Mouse (Mus musculus): ENCODE measurements at regions not wholly inside any gene's neighbourhood (a gene's known extent, or its start where the extent isn't known, plus 50 kb on each side); places are given as distances from the start of the nearest gene placed in this dataset.

- Histone ChIP-seq H3K9ac (ENCODE audit: low read length) (no peak overlapping the region), H3K36me3 (ENCODE audit: control insufficient read depth, insufficient read depth, low read length) (no peaks in the 10 kb centered on the region), H3K27me3 (replicated peaks; ENCODE audit: control insufficient read depth, insufficient read depth, low read length) (no peaks in the 10 kb centered on the region), H3K9me3 (ENCODE audit: control insufficient read depth, low read length) (no peaks in the 10 kb centered on the region), H3K4me3 (ENCODE audit: low read depth, low read length) (no peak overlapping the region), H3K4me1 (replicated peaks; ENCODE audit: control insufficient read depth, insufficient read depth, low read length) (no peaks in the 10 kb centered on the region), H3K4me2 (ENCODE audit: low read length) (no peak overlapping the region), H3K27ac (ENCODE audit: low read depth) (no peak overlapping the region)
- DNase-seq (ENCODE audit: low spot score) (no peak), ATAC-seq (replicated peaks; ENCODE audit: low FRiP score, low TSS enrichment, low read depth) (no peak)
- 84% methylated on average over 3 of the region's 3 CpGs for WGBS
Measured at GRCm38 (mm10) chr5:113408588-113408987, 51.5 kb downstream of the Aym1 start.

- no peak for DNase-seq (ENCODE audit: low spot score)
- H3K27me3 ChIP-seq (replicated peaks; ENCODE audit: control insufficient read depth, insufficient read depth, low read length): no peaks in the 10 kb centered on the region
- H3K9me3 ChIP-seq (ENCODE audit: control insufficient read depth, low read length): no peaks in the 10 kb centered on the region
- no peak for ATAC-seq (replicated peaks; ENCODE audit: low FRiP score, low TSS enrichment, low read depth)
- no peak overlapping the region for H3K4me3 ChIP-seq (ENCODE audit: low read depth, low read length)
- H3K27ac ChIP-seq (ENCODE audit: low read depth): no peak overlapping the region
- no peaks in the 10 kb centered on the region for H3K36me3 ChIP-seq (ENCODE audit: control insufficient read depth, insufficient read depth, low read length)
- WGBS: 73% methylated on average over 13 of the region's 13 CpGs
- no peak overlapping the region for H3K4me2 ChIP-seq (ENCODE audit: low read length)
- no peaks in the 10 kb centered on the region for H3K4me1 ChIP-seq (replicated peaks; ENCODE audit: control insufficient read depth, insufficient read depth, low read length)
- no peak overlapping the region for H3K9ac ChIP-seq (ENCODE audit: low read length)
Measured at GRCm38 (mm10) chr5:113410963-113411362, 53.9 kb downstream of the Aym1 start.

GRCm38 (mm10) chr5:113414639-113415038 is 57.5 kb downstream of the Aym1 start:
- Histone ChIP-seq H3K27me3 (replicated peaks; ENCODE audit: control insufficient read depth, insufficient read depth, low read length) (no peaks in the 10 kb centered on the region), H3K4me3 (ENCODE audit: low read depth, low read length) (no peak overlapping the region), H3K9me3 (ENCODE audit: control insufficient read depth, low read length) (no peaks in the 10 kb centered on the region), H3K36me3 (ENCODE audit: control insufficient read depth, insufficient read depth, low read length) (no peaks in the 10 kb centered on the region), H3K27ac (ENCODE audit: low read depth) (no peak overlapping the region), H3K4me2 (ENCODE audit: low read length) (no peak overlapping the region), H3K9ac (ENCODE audit: low read length) (no peak overlapping the region), H3K4me1 (replicated peaks; ENCODE audit: control insufficient read depth, insufficient read depth, low read length) (peaks cover 4% of the 10 kb centered on the region; the same call in 1 of the 2 replicates)
- ATAC-seq (replicated peaks; ENCODE audit: low FRiP score, low TSS enrichment, low read depth) (no peak), DNase-seq (ENCODE audit: low spot score) (no peak)
- 85% methylated on average over 2 of the region's 2 CpGs for WGBS

DNA sequence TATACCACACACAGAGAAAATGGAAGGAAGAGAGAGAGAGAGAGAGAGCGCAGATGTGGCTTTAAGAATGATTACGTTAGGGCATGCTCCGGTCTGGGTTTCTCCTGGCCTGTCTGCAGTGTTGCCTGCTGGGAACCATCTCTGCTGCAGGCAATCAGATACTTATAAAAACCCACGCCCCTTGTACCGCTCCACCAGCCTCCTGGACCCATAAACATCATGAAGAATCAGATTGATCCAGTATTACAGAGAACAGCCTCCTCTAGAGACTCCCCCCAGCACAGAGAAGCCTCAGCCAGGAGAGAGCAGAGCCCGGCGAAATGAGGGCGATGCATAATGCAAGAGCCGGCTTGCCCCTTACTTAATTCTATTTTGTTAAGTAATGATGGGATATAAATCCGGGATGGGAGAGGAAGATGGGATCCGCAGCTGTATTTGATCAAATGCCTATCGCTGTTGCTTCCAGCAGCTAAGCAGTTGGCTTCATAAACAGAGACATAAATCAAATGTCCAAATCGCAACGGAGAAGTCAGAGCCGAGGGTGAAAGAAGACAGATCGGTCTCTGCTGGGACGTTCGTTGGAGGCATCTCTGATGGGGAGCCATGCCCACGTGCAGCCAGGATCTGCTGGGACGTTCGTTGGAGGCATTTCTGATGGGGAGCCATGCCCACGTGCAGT is 61.4 kb downstream of the Aym1 start:
- no peak overlapping the region for H3K9ac ChIP-seq (ENCODE audit: low read length)
- peak; percentile 57 for DNase-seq (ENCODE audit: low spot score)
- peak overlapping the region; percentile 25; the same call in 1 of the 2 replicates for H3K27ac ChIP-seq (ENCODE audit: low read depth)
- no peak overlapping the region for H3K4me2 ChIP-seq (ENCODE audit: low read length)
- 0 out of 2 replicates have a peak, but pooled peaks have one; percentile 47 for ATAC-seq (replicated peaks; ENCODE audit: low FRiP score, low TSS enrichment, low read depth)
- H3K4me3 ChIP-seq (ENCODE audit: low read depth, low read length): no peak overlapping the region
- H3K27me3 ChIP-seq (replicated peaks; ENCODE audit: control insufficient read depth, insufficient read depth, low read length): no peaks in the 10 kb centered on the region
- 26% methylated on average over 22 of the region's 22 CpGs for WGBS
- H3K36me3 ChIP-seq (ENCODE audit: control insufficient read depth, insufficient read depth, low read length): no peaks in the 10 kb centered on the region
- no peaks in the 10 kb centered on the region for H3K9me3 ChIP-seq (ENCODE audit: control insufficient read depth, low read length)
- peaks cover 13% of the 10 kb centered on the region for H3K4me1 ChIP-seq (replicated peaks; ENCODE audit: control insufficient read depth, insufficient read depth, low read length)

DNA sequence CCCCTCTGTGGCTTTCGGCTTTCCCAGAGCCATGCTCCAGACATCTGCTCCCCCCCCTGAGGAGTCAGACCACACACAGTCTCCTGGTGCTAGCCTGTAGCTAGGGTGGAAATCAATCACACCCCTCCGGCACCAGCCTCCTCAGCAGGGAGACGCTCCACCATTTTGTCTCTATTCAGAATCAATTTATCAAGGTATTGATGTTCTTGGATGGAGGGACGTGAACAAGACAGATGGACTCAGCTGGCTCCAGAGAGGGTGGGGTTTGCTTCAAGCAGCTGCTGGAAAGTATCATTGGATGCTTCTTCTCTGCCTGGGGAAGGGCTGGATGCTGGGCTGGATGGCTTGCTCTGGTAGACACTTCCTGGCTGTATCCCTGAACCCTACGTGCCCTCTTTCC is 63.5 kb downstream of the Aym1 start:
- no peak overlapping the region for H3K4me3 ChIP-seq (ENCODE audit: low read depth, low read length)
- no peaks in the 10 kb centered on the region for H3K36me3 ChIP-seq (ENCODE audit: control insufficient read depth, insufficient read depth, low read length)
- H3K27ac ChIP-seq (ENCODE audit: low read depth): peak overlapping the region; percentile 34; the same call in 1 of the 2 replicates
- peaks cover 13% of the 10 kb centered on the region for H3K4me1 ChIP-seq (replicated peaks; ENCODE audit: control insufficient read depth, insufficient read depth, low read length)
- no peaks in the 10 kb centered on the region for H3K9me3 ChIP-seq (ENCODE audit: control insufficient read depth, low read length)
- ATAC-seq (replicated peaks; ENCODE audit: low FRiP score, low TSS enrichment, low read depth) (0 out of 2 replicates have a peak, but pooled peaks have one; percentile 19), DNase-seq (ENCODE audit: low spot score) (peak; percentile 54)
- no peak overlapping the region for H3K9ac ChIP-seq (ENCODE audit: low read length)
- H3K4me2 ChIP-seq (ENCODE audit: low read length): no peak overlapping the region
- whole genome bisulfite sequencing: 20% methylated on average over 5 of the region's 5 CpGs
- H3K27me3 ChIP-seq (replicated peaks; ENCODE audit: control insufficient read depth, insufficient read depth, low read length): no peaks in the 10 kb centered on the region

- WGBS: 78% methylated on average over 13 of the region's 13 CpGs
- DNase-seq (ENCODE audit: low spot score) (no peak), ATAC-seq (replicated peaks; ENCODE audit: low FRiP score, low TSS enrichment, low read depth) (no peak)
- H3K9ac ChIP-seq (ENCODE audit: low read length): no peak overlapping the region
- no peaks in the 10 kb centered on the region for H3K9me3 ChIP-seq (ENCODE audit: control insufficient read depth, low read length)
- H3K36me3 ChIP-seq (ENCODE audit: control insufficient read depth, insufficient read depth, low read length): no peaks in the 10 kb centered on the region
- H3K4me2 ChIP-seq (ENCODE audit: low read length): no peak overlapping the region
- no peak overlapping the region for H3K4me3 ChIP-seq (ENCODE audit: low read depth, low read length)
- no peak overlapping the region for H3K27ac ChIP-seq (ENCODE audit: low read depth)
- peaks cover 13% of the 10 kb centered on the region for H3K4me1 ChIP-seq (replicated peaks; ENCODE audit: control insufficient read depth, insufficient read depth, low read length)
- no peaks in the 10 kb centered on the region for H3K27me3 ChIP-seq (replicated peaks; ENCODE audit: control insufficient read depth, insufficient read depth, low read length)
Measured at GRCm38 (mm10) chr5:113421993-113422725, 65.1 kb downstream of the Aym1 start.

DNA sequence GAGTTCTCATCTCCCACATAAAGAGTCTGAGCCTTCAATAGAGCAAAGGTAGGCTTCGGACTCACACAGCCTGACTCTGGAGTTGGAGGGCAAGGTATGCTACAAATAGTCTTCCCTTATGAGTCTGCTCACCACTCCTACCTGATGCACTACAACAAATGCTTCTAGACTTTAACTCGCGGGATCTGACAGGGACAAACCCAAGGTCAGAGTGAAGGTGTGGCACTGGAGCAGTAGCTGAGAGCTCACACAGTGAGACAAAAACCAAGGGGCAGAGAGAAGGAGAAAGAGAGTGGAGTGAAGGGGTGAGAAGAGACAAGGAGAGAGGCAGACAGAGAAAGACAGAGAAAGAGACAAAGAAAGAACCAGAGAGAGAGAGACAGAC is 65.6 kb downstream of the Aym1 start:
- Histone ChIP-seq H3K4me3 (ENCODE audit: low read depth, low read length) (no peak overlapping the region), H3K27me3 (replicated peaks; ENCODE audit: control insufficient read depth, insufficient read depth, low read length) (no peaks in the 10 kb centered on the region), H3K36me3 (ENCODE audit: control insufficient read depth, insufficient read depth, low read length) (no peaks in the 10 kb centered on the region), H3K27ac (ENCODE audit: low read depth) (no peak overlapping the region), H3K9me3 (ENCODE audit: control insufficient read depth, low read length) (no peaks in the 10 kb centered on the region), H3K9ac (ENCODE audit: low read length) (no peak overlapping the region), H3K4me1 (replicated peaks; ENCODE audit: control insufficient read depth, insufficient read depth, low read length) (peaks cover 13% of the 10 kb centered on the region), H3K4me2 (ENCODE audit: low read length) (no peak overlapping the region)
- DNase-seq (ENCODE audit: low spot score): no peak
- no peak for ATAC-seq (replicated peaks; ENCODE audit: low FRiP score, low TSS enrichment, low read depth)
- WGBS: 76% methylated on average over 3 of the region's 3 CpGs

DNA sequence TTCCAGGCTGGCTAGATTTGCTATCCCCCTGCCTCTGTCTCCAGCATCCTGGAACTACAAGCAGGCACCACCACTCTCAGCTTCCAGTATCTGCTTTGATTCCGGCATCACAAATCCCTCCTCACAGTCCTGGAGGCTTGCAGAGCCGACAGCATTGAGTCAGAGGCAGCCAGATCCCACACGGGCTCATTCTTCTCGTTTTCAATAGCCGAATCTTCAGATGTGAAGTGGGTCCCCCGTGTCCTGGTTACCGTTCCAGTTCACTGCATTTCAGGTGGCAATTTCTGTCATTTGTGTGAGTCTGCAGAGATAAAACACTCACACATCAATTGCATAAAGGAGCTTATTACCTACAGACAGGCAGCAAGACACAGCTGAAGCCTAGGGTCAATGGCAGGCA is 62.4 kb upstream of the Wscd2 start:
- no peak overlapping the region for H3K4me2 ChIP-seq (ENCODE audit: low read length)
- DNase-seq (ENCODE audit: low spot score) (no peak), ATAC-seq (replicated peaks; ENCODE audit: low FRiP score, low TSS enrichment, low read depth) (no peak)
- no peak overlapping the region for H3K27ac ChIP-seq (ENCODE audit: low read depth)
- no peak overlapping the region for H3K4me3 ChIP-seq (ENCODE audit: low read depth, low read length)
- H3K4me1 ChIP-seq (replicated peaks; ENCODE audit: control insufficient read depth, insufficient read depth, low read length): no peaks in the 10 kb centered on the region
- WGBS: 75% methylated on average over 7 of the region's 7 CpGs
- no peaks in the 10 kb centered on the region for H3K36me3 ChIP-seq (ENCODE audit: control insufficient read depth, insufficient read depth, low read length)
- H3K9ac ChIP-seq (ENCODE audit: low read length): no peak overlapping the region
- H3K9me3 ChIP-seq (ENCODE audit: control insufficient read depth, low read length): no peaks in the 10 kb centered on the region
- no peaks in the 10 kb centered on the region for H3K27me3 ChIP-seq (replicated peaks; ENCODE audit: control insufficient read depth, insufficient read depth, low read length)

DNA sequence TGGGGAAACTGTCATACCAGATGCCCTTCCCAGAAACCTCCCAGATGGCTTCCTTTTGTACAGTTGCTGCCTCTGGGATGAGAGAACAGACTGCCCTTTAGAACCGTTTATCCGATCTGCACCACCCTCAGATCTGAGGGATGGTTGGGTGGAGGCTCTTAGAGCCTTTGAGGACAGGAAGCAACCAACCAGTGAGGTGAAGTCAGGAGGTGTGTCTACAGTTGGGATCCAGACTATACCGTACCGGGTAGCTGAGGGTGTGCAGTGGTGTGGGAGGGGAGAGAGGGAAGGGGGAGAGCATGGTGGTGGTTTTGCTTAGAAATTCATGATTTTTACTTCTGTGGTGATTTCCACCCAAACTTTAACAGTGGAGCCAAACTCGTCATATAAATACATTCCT is 58.8 kb upstream of the Wscd2 start:
- WGBS: 61% methylated on average over 5 of the region's 5 CpGs
- no peaks in the 10 kb centered on the region for H3K27me3 ChIP-seq (replicated peaks; ENCODE audit: control insufficient read depth, insufficient read depth, low read length)
- no peaks in the 10 kb centered on the region for H3K36me3 ChIP-seq (ENCODE audit: control insufficient read depth, insufficient read depth, low read length)
- H3K27ac ChIP-seq (ENCODE audit: low read depth): no peak overlapping the region
- H3K9me3 ChIP-seq (ENCODE audit: control insufficient read depth, low read length): no peaks in the 10 kb centered on the region
- DNase-seq (ENCODE audit: low spot score) (no peak), ATAC-seq (replicated peaks; ENCODE audit: low FRiP score, low TSS enrichment, low read depth) (no peak)
- H3K9ac ChIP-seq (ENCODE audit: low read length): no peak overlapping the region
- no peaks in the 10 kb centered on the region for H3K4me1 ChIP-seq (replicated peaks; ENCODE audit: control insufficient read depth, insufficient read depth, low read length)
- H3K4me2 ChIP-seq (ENCODE audit: low read length): no peak overlapping the region
- no peak overlapping the region for H3K4me3 ChIP-seq (ENCODE audit: low read depth, low read length)
